Mouse (Mus musculus) hindbrain, embryonic 16.5 days (tissue): Measurements from ENCODE around the gene Ddx10. TPM values are rescaled to one million over a fixed set of nuclear protein-coding genes. Genes with fewer than 3 reads are reported as not detected.

Experiments
- ATAC-seq: fragments of 200-750 bp; cut with Nextera tagmentation; 2 replicates; pipeline ENCODE4 v1.8.0; 2017; ENCODE audit warnings: moderate TSS enrichment, moderate library complexity
- H3K27ac ChIP-seq: fragments of 300-500 bp; sonication (generic); 2 replicates; pipeline ENCODE4 v1.5.1; 2014; ENCODE audit warnings: low read depth, mild to moderate bottlenecking, control low read depth, low read length, moderate library complexity
- H3K27me3 ChIP-seq: fragments of 300-500 bp; sonication (generic); replicated peaks from 2 replicates; pipeline ENCODE4 v1.6.1; 2014; ENCODE audit warnings: low read length; ENCODE audit not compliant: control insufficient read depth, insufficient read depth
- H3K36me3 ChIP-seq: fragments of 300-500 bp; sonication (generic); 2 replicates; pipeline ENCODE4 v1.6.1; 2014; ENCODE audit warnings: mild to moderate bottlenecking, low read length, moderate library complexity, mixed read lengths; ENCODE audit not compliant: control insufficient read depth, insufficient read depth
- H3K4me1 ChIP-seq: fragments of 300-500 bp; sonication (generic); 2 replicates; pipeline ENCODE4 v1.6.1; 2014; ENCODE audit warnings: low read depth, low read length; ENCODE audit not compliant: control insufficient read depth, insufficient read depth
- H3K4me2 ChIP-seq: fragments of 300-500 bp; sonication (generic); 2 replicates; pipeline ENCODE4 v1.6.1; 2014; ENCODE audit warnings: mild to moderate bottlenecking, low read length, control low read depth, moderate library complexity
- H3K4me3 ChIP-seq: fragments of 300-500 bp; sonication (generic); 2 replicates; pipeline ENCODE4 v1.5.1; 2014; ENCODE audit warnings: mild to moderate bottlenecking, low read length, control low read depth, moderate library complexity
- H3K9ac ChIP-seq: fragments of 300-500 bp; sonication (generic); 2 replicates; pipeline ENCODE4 v1.6.1; 2014; ENCODE audit warnings: low read depth, mild to moderate bottlenecking, control low read depth, low read length, moderate library complexity
- H3K9me3 ChIP-seq: fragments of 300-500 bp; sonication (generic); 2 replicates; pipeline ENCODE4 v1.6.1; 2014; ENCODE audit warnings: mild to moderate bottlenecking, low read length, moderate library complexity; ENCODE audit not compliant: control insufficient read depth
- WGBS: fragments of 180-500 bp; shearing (Covaris S2); extraction: QIAGEN DNeasy Blood & Tissue Kit; methylation state at CpG from one replicate; pipeline ENCODE4 v1.1.7; 2014; 5-methylcytosine and 5-hydroxymethylcytosine counted together
- polyA plus RNA-seq: library from polyadenylated mRNA; unstranded; fragments of >200 nt; fragmentation: Nextera tagmentation; extraction: Ambion mirVana; gene quantifications from 2 replicates; pipeline ENCODE4 v1.2.1, GENCODE M21; 2015

Gene Ddx10
- polyA plus RNA-seq, 1 experiment from 2014 or later = 23.1 TPM

- no peak overlapping the region for H3K4me2 ChIP-seq
- H3K27me3 ChIP-seq = no peaks in the 10 kb centered on the region
- H3K9me3 ChIP-seq = no peaks in the 10 kb centered on the region
- WGBS = 74% methylated on average over 5 of the region's 5 CpGs
- H3K36me3 ChIP-seq = no peaks in the 10 kb centered on the region
- no peaks in the 10 kb centered on the region for H3K4me1 ChIP-seq
- H3K9ac ChIP-seq = no peak overlapping the region
- no peak for ATAC-seq
- H3K4me3 ChIP-seq = no peak overlapping the region
- H3K27ac ChIP-seq = no peak overlapping the region
These were observed 21.0 kb upstream of the Ddx10 start for GRCm38 (mm10) chr9:53268731-53269465.

- 74% methylated on average over 5 of the region's 5 CpGs for WGBS
- H3K27me3 ChIP-seq = no peaks in the 10 kb centered on the region
- no peak overlapping the region for H3K9ac ChIP-seq
- no peaks in the 10 kb centered on the region for H3K9me3 ChIP-seq
- no peak overlapping the region for H3K4me2 ChIP-seq
- no peak overlapping the region for H3K4me3 ChIP-seq
- H3K4me1 ChIP-seq = no peaks in the 10 kb centered on the region
- no peak overlapping the region for H3K27ac ChIP-seq
- no peaks in the 10 kb centered on the region for H3K36me3 ChIP-seq
- ATAC-seq = no peak
These were observed 20.2 kb upstream of the Ddx10 start for GRCm38 (mm10) chr9:53268036-53268435.

GRCm38 (mm10) chr9:53265589-53265988 is 17.7 kb upstream of the Ddx10 start:
- no peaks in the 10 kb centered on the region for H3K27me3 ChIP-seq
- WGBS = 47% methylated on average over 2 of the region's 2 CpGs
- H3K27ac ChIP-seq = no peak overlapping the region
- no peak overlapping the region for H3K4me3 ChIP-seq
- H3K9me3 ChIP-seq = no peaks in the 10 kb centered on the region
- no peak overlapping the region for H3K4me2 ChIP-seq
- H3K36me3 ChIP-seq = no peaks in the 10 kb centered on the region
- H3K4me1 ChIP-seq = no peaks in the 10 kb centered on the region
- ATAC-seq = no peak
- no peak overlapping the region for H3K9ac ChIP-seq

GRCm38 (mm10) chr9:53264387-53264786 is 16.5 kb upstream of the Ddx10 start:
- H3K36me3 ChIP-seq = no peaks in the 10 kb centered on the region
- H3K9ac ChIP-seq = no peak overlapping the region
- H3K4me2 ChIP-seq = no peak overlapping the region
- H3K27ac ChIP-seq = no peak overlapping the region
- H3K27me3 ChIP-seq = no peaks in the 10 kb centered on the region
- ATAC-seq = no peak
- no peak overlapping the region for H3K4me3 ChIP-seq
- no peaks in the 10 kb centered on the region for H3K9me3 ChIP-seq
- WGBS = 71% methylated on average over 4 of the region's 4 CpGs
- H3K4me1 ChIP-seq = no peaks in the 10 kb centered on the region

GRCm38 (mm10) chr9:53258199-53258598 is 10.3 kb upstream of the Ddx10 start:
- no peak for ATAC-seq
- H3K4me3 ChIP-seq = no peak overlapping the region
- H3K27me3 ChIP-seq = no peaks in the 10 kb centered on the region
- H3K9ac ChIP-seq = no peak overlapping the region
- no peaks in the 10 kb centered on the region for H3K36me3 ChIP-seq
- H3K4me1 ChIP-seq = no peaks in the 10 kb centered on the region
- H3K4me2 ChIP-seq = no peak overlapping the region
- WGBS = 39% methylated on average over 6 of the region's 6 CpGs
- no peak overlapping the region for H3K27ac ChIP-seq
- no peaks in the 10 kb centered on the region for H3K9me3 ChIP-seq

- H3K9me3 ChIP-seq = no peaks in the 10 kb centered on the region
- no peak overlapping the region for H3K9ac ChIP-seq
- 2% methylated on average over 3 of the region's 3 CpGs for WGBS
- H3K4me1 ChIP-seq = no peaks in the 10 kb centered on the region
- ATAC-seq = no peak
- no peaks in the 10 kb centered on the region for H3K27me3 ChIP-seq
- no peak overlapping the region for H3K27ac ChIP-seq
- no peaks in the 10 kb centered on the region for H3K36me3 ChIP-seq
- no peak overlapping the region for H3K4me2 ChIP-seq
- H3K4me3 ChIP-seq = no peak overlapping the region
These were observed 9.9 kb upstream of the Ddx10 start for GRCm38 (mm10) chr9:53257772-53258171.

- no peak overlapping the region for H3K4me3 ChIP-seq
- ATAC-seq = no peak
- no peaks in the 10 kb centered on the region for H3K9me3 ChIP-seq
- H3K4me2 ChIP-seq = no peak overlapping the region
- no peaks in the 10 kb centered on the region for H3K36me3 ChIP-seq
- H3K4me1 ChIP-seq = no peaks in the 10 kb centered on the region
- no peak overlapping the region for H3K27ac ChIP-seq
- no peaks in the 10 kb centered on the region for H3K27me3 ChIP-seq
- 81% methylated on average over 4 of the region's 4 CpGs for WGBS
- no peak overlapping the region for H3K9ac ChIP-seq
These were observed 8.9 kb upstream of the Ddx10 start for GRCm38 (mm10) chr9:53256690-53257305.

GRCm38 (mm10) chr9:53254368-53254767 is 6.5 kb upstream of the Ddx10 start:
- no peak overlapping the region for H3K27ac ChIP-seq
- no peaks in the 10 kb centered on the region for H3K36me3 ChIP-seq
- no peaks in the 10 kb centered on the region for H3K9me3 ChIP-seq
- WGBS = 5% methylated on average over 4 of the region's 4 CpGs
- H3K4me2 ChIP-seq = no peak overlapping the region
- H3K9ac ChIP-seq = no peak overlapping the region
- H3K4me1 ChIP-seq = no peaks in the 10 kb centered on the region
- no peaks in the 10 kb centered on the region for H3K27me3 ChIP-seq
- peak; percentile 68; the same call in 1 of the 2 replicates for ATAC-seq
- no peak overlapping the region for H3K4me3 ChIP-seq

GRCm38 (mm10) chr9:53247516-53247915 is 337 bp downstream of the Ddx10 start:
- peak; percentile 40 for ATAC-seq
- peak overlapping the region; percentile 91 for H3K4me3 ChIP-seq
- H3K9ac ChIP-seq = peak overlapping the region; percentile 86
- no peaks in the 10 kb centered on the region for H3K36me3 ChIP-seq
- peak overlapping the region; percentile 97 for H3K4me2 ChIP-seq
- no peaks in the 10 kb centered on the region for H3K9me3 ChIP-seq
- H3K4me1 ChIP-seq = peaks cover 15% of the 10 kb centered on the region
- peak overlapping the region; percentile 67 for H3K27ac ChIP-seq
- no peaks in the 10 kb centered on the region for H3K27me3 ChIP-seq
- WGBS = under 1% methylated on average over 23 of the region's 23 CpGs
